Mouse (Mus musculus) heart, postnatal 0 days (tissue): ENCODE data around the gene Rsrp1. TPM values are rescaled to one million over a fixed set of nuclear protein-coding genes. Genes with fewer than 3 reads are reported as not detected.

ENCODE experiments used
- ATAC-seq: fragments of 200-750 bp; cut with Nextera tagmentation; 2 replicates; pipeline ENCODE4 v1.8.0; 2017; ENCODE audit warnings: low read depth, moderate number of reproducible peaks, moderate library complexity; ENCODE audit not compliant: insufficient read depth
- DNase-seq: peaks from one replicate; pipeline ENCODE4 v3.0.0-alpha.2; 2016; ENCODE audit warnings: low spot score
- H3K27ac ChIP-seq: fragments of 300-500 bp; sonication (generic); 2 replicates; pipeline ENCODE4 v1.5.1; 2014; ENCODE audit warnings: low read depth, mild to moderate bottlenecking
- H3K27me3 ChIP-seq: fragments of 300-500 bp; sonication (generic); 2 replicates; pipeline ENCODE4 v1.6.1; 2014; ENCODE audit warnings: low read length, mixed read lengths; ENCODE audit not compliant: control insufficient read depth, insufficient read depth
- H3K36me3 ChIP-seq: fragments of 300-500 bp; sonication (generic); replicated peaks from 2 replicates; pipeline ENCODE4 v1.6.1; 2014; ENCODE audit warnings: low read length, mixed read lengths; ENCODE audit not compliant: control insufficient read depth, insufficient read depth
- H3K4me1 ChIP-seq: fragments of 300-500 bp; sonication (generic); 2 replicates; pipeline ENCODE4 v1.6.1; 2014; ENCODE audit warnings: antibody characterized with exemption; ENCODE audit not compliant: control insufficient read depth, insufficient read depth
- H3K4me2 ChIP-seq: fragments of 300-500 bp; sonication (generic); 2 replicates; pipeline ENCODE4 v1.6.1; 2014; ENCODE audit warnings: low read depth, mild to moderate bottlenecking, low read length, moderate library complexity
- H3K4me3 ChIP-seq: fragments of 300-500 bp; sonication (generic); 2 replicates; pipeline ENCODE4 v1.5.1; 2014; ENCODE audit warnings: low read depth, low read length
- H3K9ac ChIP-seq: fragments of 300-500 bp; sonication (generic); replicated peaks from 2 replicates; pipeline ENCODE4 v1.6.1; 2014; ENCODE audit warnings: low read depth, low read length, mixed read lengths
- H3K9me3 ChIP-seq: fragments of 300-500 bp; sonication (generic); replicated peaks from 2 replicates; pipeline ENCODE4 v1.6.1; 2016; ENCODE audit warnings: low read length; ENCODE audit not compliant: control insufficient read depth
- CTCF ChIP-seq: IDR thresholded peaks from 2 replicates; pipeline ENCODE4 v1.5.1; 2016; ENCODE audit warnings: antibody characterized with exemption, control low read depth, low read depth
- EP300 ChIP-seq: IDR thresholded peaks from 2 replicates; pipeline ENCODE4 v1.6.1; 2016; ENCODE audit warnings: antibody characterized with exemption, low read depth
- WGBS: fragments of 180-500 bp; shearing (Covaris S2); extraction: QIAGEN DNeasy Blood & Tissue Kit; methylation state at CpG from one replicate; pipeline ENCODE4 v1.1.7; 2014; 5-methylcytosine and 5-hydroxymethylcytosine counted together
- polyA plus RNA-seq: library from polyadenylated mRNA; unstranded; fragments of >200 nt; fragmentation: Nextera tagmentation; extraction: Ambion mirVana; gene quantifications from 2 replicates; pipeline ENCODE4 v1.2.1, GENCODE M21; 2015
- total RNA-seq: library from RNA; depleted of rRNA; stranded (reverse); fragments of >200 nt; gene quantifications from 2 replicates; pipeline ENCODE4 v1.2.3, GENCODE M21; 2014; ENCODE audit warnings: low replicate concordance

Gene Rsrp1
- total and polyA plus RNA-seq, 2 experiments from 2014 or later: 80.5 to 295 TPM

DNA sequence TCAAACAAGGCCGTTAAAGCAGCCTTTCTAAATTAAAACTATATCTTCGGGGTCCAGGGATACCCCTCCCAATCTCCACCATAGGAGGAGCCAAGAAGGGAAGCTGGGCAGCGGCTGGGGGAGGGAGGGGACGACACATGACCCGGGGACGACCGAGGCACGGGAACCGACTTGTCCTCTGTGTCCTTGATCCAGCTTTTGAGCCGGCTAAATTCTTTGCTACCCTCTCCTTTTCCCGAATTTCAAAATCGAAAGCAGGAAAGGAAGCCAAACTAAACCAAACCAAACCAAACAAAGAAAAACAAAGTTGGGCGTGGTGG is 507 bp upstream of the Rsrp1 start:
- Histone ChIP-seq H3K9ac (peak overlapping the region; percentile 78), H3K4me1 (peaks cover 3% of the 10 kb centered on the region), H3K27me3 (no peaks in the 10 kb centered on the region), H3K4me2 (peak overlapping the region; percentile 84), H3K27ac (peak overlapping the region; percentile 93), H3K4me3 (peak overlapping the region; percentile 96), H3K9me3 (no peaks in the 10 kb centered on the region), H3K36me3 (peaks cover 29% of the 10 kb centered on the region)
- ATAC-seq: peak; percentile 65
- TF ChIP-seq EP300 (no peak; the same call in 1 of the 2 replicates), CTCF (no peak)
- WGBS: under 1% methylated on average over 13 of the region's 13 CpGs
- DNase-seq: peak; percentile 66

DNA sequence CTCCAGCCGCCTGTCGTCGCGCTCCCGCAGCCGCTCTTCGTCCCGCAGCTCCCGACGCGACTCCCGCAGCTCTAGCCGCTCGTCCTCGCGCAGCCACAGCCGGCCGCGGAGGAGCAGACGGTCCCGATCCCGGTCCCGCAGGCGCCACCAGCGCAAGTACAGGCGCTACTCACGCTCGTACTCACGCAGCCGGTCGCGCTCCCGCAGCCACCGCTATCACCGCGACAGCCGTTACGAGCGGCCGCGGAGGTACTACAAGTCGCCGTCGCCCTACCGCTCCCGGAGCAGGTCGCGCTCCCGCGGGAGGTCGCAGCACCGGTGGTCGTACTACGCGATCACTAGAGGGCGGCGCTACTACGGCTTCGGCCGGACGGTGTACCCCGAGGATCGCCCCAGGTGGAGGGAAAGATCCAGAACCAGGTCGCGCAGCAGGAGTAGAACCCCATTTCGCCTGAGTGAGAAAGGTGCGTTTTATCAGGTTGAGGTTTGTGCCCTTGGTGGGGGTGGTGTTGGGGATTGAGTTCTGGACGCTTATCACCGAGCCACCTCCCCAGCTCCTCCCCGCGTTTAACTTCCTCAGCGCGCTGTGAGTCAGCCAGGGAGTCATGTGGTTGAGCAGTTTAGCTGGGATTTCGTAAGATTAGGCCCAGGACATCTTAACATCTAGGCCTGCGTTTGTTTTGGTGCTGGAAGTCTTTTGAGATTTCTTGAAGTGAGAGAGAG is 788 bp downstream of the Rsrp1 start:
- peak overlapping the region; percentile 96 for H3K4me3 ChIP-seq
- TF ChIP-seq EP300 (no peak), CTCF (no peak)

DNA sequence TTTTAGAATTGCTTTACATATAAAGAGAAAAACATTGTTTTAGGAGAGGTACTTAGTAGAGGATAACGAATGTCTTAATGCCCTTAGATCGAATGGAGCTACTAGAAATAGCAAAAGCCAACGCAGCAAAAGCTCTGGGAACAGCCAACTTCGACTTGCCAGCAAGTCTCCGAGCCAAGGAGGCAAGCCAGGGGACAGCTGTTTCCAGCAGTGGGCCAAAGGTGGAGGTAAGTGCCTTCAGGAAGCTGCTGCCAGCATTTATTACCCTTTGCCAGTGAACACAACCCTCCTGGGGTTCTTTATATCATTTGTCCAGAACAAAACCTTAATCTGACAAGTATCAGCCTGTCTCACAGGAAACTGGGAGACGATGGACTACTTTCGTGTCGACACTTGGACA is 1.8 kb downstream of the Rsrp1 start:
- Histone ChIP-seq H3K27me3 (no peaks in the 10 kb centered on the region), H3K27ac (peak overlapping the region; percentile 0; the same call in 1 of the 2 replicates), H3K4me3 (peak overlapping the region; percentile 96), H3K9me3 (no peaks in the 10 kb centered on the region), H3K4me1 (peaks cover 3% of the 10 kb centered on the region; the same call in 1 of the 2 replicates), H3K4me2 (peak overlapping the region; percentile 83), H3K36me3 (peaks cover 34% of the 10 kb centered on the region), H3K9ac (peak overlapping the region; percentile 17; the same call in 1 of the 2 replicates)
- TF ChIP-seq CTCF (no peak), EP300 (no peak)
- WGBS: 27% methylated on average over 8 of the region's 8 CpGs
- no peak for DNase-seq
- ATAC-seq: no peak

More for the DNA sequence above, 788 bp downstream of the Rsrp1 start:
- WGBS: under 1% methylated on average over 74 of the region's 75 CpGs
- peak overlapping the region; percentile 83 for H3K4me2 ChIP-seq
- peak overlapping the region; percentile 99 for H3K9ac ChIP-seq
- no peaks in the 10 kb centered on the region; the same call in 1 of the 2 replicates for H3K4me1 ChIP-seq
- peak; percentile 27 for ATAC-seq
- peaks cover 34% of the 10 kb centered on the region for H3K36me3 ChIP-seq
- peak; percentile 86 for DNase-seq
- peak overlapping the region; percentile 98 for H3K27ac ChIP-seq
- H3K27me3 ChIP-seq: no peaks in the 10 kb centered on the region
- H3K9me3 ChIP-seq: no peaks in the 10 kb centered on the region

DNA sequence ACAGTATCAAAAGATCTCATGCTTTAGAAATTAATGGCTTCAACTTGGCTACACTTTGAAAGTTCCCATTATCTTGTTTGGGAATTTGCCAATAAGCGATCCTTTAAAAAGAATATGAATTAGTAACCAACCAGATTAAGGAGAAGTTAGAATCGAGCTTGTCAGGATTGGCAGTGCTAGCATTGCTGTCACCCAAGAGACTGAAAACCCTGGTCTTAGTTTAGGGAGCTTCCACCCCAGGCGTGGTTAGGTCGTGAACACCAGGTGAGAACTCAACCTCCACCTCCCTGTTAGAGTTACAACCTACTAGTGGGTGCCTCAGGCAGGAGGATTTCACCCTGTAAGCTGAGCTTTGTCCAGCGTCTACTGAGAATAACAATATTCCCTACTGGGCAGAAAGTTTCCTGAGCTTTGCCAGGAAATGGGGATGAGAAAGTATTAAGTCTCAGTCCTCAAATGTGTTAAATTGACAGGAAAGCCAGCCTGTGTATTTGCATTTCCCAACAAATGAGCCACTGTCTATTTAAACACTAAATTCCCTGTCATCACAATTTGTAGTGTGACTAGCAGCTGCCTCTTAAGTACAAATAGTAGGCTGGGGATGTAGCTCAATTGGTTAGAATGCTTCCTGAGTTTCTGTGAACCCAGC is 4.5 kb downstream of the Rsrp1 start:
- H3K4me1 ChIP-seq: peaks cover 8% of the 10 kb centered on the region
- H3K27ac ChIP-seq: no peak overlapping the region
- H3K9ac ChIP-seq: no peak overlapping the region
- no peak overlapping the region for H3K4me2 ChIP-seq
- DNase-seq (no peak), ATAC-seq (no peak)
- no peaks in the 10 kb centered on the region for H3K9me3 ChIP-seq
- no peaks in the 10 kb centered on the region for H3K27me3 ChIP-seq
- peaks cover 36% of the 10 kb centered on the region for H3K36me3 ChIP-seq
- WGBS: 62% methylated on average over 5 of the region's 5 CpGs
- no peak overlapping the region for H3K4me3 ChIP-seq
- TF ChIP-seq EP300: no peak

DNA sequence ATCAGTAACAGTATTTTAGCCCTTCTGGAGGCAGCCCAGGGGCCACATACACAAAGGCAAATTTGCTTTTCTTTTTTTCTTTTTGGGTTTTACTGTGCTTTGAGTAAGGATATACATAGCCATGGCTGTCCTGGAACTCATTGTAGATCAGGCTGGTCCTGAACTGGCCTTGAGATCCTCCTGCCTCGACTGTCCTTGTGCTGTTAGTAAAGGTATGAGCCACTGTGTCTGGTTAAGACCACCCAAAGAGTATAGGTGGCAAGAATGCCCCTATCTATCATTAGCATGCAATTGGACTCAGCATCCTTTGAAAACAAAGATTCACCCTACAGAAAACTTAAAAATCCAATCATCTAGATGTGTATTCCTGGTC is 5.1 kb downstream of the Rsrp1 start:
- H3K36me3 ChIP-seq: peaks cover 41% of the 10 kb centered on the region
- no peak overlapping the region for H3K4me3 ChIP-seq
- no peak overlapping the region for H3K9ac ChIP-seq
- no peak for ATAC-seq
- peaks cover 8% of the 10 kb centered on the region for H3K4me1 ChIP-seq
- H3K27me3 ChIP-seq: no peaks in the 10 kb centered on the region
- H3K4me2 ChIP-seq: no peak overlapping the region
- no peak for DNase-seq
- TF ChIP-seq CTCF: no peak
- no peak for TF ChIP-seq EP300
- no peaks in the 10 kb centered on the region for H3K9me3 ChIP-seq
- H3K27ac ChIP-seq: no peak overlapping the region
- WGBS: 76% methylated on average over 1 of the region's 1 CpGs
